Mouse (Mus musculus): ENCODE measurements at regions not wholly inside any gene's neighbourhood (a gene's known extent, or its start where the extent isn't known, plus 50 kb on each side); places are given as distances from the start of the nearest gene placed in this dataset.

DNA sequence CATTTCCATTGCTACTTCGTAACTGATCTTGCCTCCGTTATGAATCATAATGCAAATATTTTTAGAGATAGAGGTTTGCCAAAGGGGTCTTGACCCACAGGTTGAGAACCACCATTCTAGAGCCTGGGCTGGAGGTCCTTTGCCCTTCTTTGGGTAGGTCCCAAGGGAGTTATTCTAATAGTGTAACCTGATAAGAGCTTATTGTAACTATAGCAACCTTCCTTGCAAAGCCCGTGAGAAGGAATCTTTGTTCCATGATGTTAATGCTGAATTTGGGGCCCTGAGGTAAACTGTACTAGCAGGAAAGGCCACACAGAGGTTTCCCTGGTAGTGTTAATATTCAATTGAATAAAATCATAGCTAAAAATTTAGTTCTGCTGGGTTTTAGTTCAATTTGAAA is 229.9 kb downstream of the Phlda1 start:
- TF ChIP-seq CTCF (IDR thresholded peaks at IDR 0.05; ENCODE audit: extremely low read depth, insufficient read depth, low read length) (no peak), POLR2A (IDR thresholded peaks at IDR 0.05; ENCODE audit: extremely low read depth, insufficient read depth, low read length) (no peak)
